Mouse (Mus musculus) cerebellum, adult (tissue): ENCODE data around the gene Foxo1.

Experiments
- ATAC-seq: cut with Nextera tagmentation; 2 replicates; pipeline ENCODE4 v1.9.2; 2017; ENCODE audit warnings: mild to moderate bottlenecking, moderate library complexity, mixed read lengths; ENCODE audit not compliant: insufficient number of reproducible peaks, low FRiP score, low TSS enrichment

Foxo1 gene

GRCm38 (mm10) chr3:52267652-52268486 lies at the start of gene Foxo1:
TSS of gene Foxo1 (plus strand) at chr3:52268336.
- ATAC-seq, result peak; percentile 89

DNA sequence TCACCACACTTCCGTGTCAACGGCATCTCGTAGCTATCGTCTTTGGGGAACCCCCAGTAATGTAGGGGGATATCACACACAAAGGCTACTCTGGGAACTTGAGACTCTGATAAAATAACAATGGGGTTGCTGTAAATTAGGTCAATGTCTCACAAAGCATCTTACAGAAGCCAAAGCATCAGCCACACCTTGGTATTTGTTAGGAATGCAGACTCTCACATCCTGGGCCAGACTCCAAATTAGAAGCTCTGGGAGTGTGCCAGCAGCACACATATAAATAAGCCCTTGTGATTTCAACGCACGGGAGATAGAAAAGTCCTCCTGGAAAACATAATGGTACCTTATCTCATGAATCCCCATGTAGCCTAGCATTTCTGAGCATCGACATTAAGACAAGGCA lies 49.3 kb upstream of the Foxo1 start:
- ATAC-seq, result no peak

- ATAC-seq, result no peak
These were observed 47.1 kb upstream of the Foxo1 start for GRCm38 (mm10) chr3:52221082-52221481.

GRCm38 (mm10) chr3:52221931-52222330 lies 46.2 kb upstream of the Foxo1 start:
- no peak for ATAC-seq

- no peak for ATAC-seq
These were observed 31.6 kb upstream of the Foxo1 start for GRCm38 (mm10) chr3:52236488-52236887.

DNA sequence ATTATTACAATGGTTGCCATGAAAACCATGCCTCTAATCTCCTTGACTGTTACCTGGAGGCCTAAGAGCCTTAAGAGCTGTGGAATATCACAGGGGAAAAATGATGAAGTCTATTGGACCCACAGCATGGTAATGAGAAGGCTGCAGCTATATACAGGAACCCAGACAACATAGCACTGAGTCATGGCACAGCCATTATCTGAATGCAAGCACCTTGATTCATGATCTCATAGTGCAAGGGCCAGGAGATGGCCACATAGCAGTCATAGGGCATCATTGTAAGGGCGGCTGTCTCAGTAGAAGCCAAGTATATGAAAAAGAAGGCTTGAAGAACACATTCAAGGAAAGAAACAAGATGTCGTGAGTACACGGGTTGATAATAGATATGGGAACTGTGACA lies 31.0 kb upstream of the Foxo1 start:
- ATAC-seq, result no peak

DNA sequence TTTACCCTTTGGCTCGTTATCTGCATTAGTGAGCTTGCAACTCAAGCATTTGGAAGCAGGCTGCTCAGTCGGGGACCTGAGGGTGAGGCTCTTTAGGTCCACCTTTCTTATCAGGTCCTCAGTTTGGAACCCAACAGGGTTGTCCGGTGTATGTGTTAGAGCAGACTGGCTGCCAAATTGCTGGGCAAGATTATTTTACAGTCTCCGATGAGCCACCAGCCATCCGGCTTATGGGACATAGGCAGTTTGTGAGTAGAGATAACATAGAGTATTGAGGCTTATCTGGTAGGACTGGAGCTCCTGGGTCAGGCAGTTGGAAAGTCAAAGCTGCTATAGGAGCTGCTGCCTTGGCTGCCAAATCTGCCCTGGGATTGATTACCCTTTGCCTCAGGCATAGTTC lies 27.1 kb upstream of the Foxo1 start:
- ATAC-seq, result no peak

GRCm38 (mm10) chr3:52242457-52243105 lies 25.6 kb upstream of the Foxo1 start:
- ATAC-seq, result peak; percentile 81

DNA sequence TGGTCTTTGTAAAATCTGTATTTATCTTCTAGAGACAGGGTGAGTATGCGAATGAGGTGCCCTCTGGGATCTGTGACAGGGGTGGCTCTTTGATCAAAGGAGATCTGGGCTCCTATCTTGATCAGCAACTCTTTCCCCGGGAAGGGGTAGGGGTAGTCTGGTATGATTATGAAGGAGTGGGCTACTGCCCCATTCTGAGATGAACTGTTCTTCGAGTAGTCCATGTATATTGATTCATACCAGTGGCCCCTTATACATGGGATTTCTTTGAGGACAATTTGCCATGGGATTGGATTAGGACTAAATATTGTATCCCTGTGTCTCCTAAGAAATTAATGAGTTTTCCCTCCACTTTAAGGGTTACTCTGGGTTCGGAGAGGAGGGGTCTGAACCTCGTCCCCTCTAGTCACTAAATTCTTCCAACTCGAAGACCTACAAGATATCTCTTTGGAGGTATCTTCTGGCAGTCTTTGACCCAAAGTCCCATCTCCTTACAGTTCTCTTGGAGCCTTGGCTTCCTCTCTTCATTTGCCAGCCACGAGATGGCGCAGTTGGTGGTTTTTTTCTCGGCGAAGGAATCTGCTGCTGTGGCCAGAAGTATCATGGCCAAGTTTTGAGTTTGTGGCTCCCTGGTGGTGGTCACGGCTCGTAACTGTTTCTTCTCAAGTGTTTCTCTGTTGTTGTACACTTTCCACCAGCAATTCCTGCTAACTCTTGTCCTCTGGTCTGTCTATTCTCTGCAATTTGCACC lies 24.7 kb upstream of the Foxo1 start:
- no peak for ATAC-seq

DNA sequence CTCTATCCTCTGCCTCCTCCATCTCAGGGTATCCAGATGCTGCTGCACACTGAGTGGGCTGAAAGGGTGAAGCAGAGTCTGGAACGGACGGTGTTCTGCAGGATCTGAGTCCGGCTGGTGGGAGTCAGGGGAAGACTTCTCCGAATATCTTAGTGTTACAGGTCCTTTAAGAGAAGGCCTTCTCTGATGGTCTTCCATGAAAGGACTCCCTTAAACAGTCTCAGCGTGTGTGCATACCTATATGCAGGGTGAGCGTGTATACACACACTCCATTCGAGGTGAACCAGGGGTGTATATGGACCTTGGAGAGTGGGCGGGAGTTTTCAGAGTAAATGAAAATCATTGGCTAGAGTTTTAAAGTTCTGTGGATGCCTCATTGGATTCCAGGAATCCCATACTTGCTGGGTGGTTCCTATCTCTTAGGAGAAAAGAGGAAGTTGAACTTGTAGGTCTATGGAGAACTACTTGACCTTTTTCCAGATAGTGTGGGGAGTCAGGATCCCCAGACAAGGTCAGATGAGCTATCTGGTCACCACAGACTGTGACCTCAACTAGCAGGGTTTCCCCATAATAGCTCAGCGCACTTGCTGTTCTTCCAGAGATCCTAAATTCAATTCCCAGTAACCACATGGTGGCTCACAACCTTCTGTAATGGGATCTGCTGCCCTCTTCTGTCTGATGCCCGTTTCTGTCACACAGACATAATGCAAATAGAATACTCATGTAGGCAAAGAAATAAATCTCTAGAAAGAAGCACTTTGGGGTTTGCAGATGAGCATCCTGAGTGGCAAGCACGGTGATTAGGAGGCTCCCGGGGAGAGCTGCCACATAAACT lies 21.9 kb upstream of the Foxo1 start:
- no peak for ATAC-seq

DNA sequence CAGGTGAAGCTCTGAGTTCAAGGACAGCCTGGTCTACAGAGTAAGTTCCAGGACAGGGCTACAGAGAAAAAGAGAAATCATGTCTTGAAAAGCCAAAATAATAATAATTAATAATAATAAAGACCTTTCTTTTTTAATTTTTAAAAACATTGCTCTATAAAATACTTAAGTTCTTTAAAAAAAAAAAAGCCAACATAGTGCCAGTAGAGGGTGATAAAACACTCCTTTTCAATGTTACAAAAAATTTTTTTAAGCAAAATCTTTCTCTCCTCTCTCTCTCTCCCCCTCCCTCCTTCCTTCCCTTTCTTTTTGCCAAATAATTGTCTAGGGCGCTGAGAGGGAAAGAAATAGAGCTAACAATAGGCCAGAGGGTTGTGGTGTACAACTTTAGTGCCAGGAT lies 17.0 kb upstream of the Foxo1 start:
- no peak for ATAC-seq

DNA sequence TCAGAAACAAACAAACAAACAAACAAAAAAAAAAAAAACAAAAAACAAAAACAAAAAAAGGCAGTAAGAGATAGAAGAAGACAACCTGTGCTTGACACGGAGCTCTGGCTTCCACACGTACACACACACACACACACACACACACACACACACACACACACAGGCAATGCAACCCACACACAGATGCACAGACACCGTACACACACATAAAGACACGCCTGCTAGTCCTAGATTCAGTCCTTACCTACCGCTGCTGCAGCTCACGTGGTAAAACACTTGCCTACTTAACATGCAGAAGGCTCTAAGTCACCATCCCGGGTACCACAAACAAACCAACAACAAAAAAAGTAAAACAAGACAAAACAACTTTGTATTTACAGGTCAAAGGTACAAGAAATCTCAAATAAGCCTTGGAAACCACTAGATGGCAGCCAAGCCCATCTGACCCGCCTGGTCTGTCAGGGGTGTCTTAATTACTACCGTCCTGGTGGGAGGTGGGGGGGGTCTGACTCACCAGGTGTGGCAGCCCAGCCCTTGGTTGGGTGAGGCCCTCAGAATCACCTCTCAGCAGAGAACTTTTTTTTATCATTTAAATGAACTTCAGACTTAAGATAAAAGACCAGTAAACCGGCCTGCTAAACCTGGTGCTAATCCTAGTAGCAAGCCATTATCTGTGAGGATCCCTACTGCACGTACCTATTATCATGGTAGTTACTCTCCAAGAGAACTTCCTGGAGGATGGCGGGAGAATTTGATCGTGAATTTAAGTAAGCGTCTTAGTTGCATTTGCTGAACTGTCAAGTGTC lies 14.3 kb upstream of the Foxo1 start:
- no peak for ATAC-seq

GRCm38 (mm10) chr3:52254496-52254895 lies 13.6 kb upstream of the Foxo1 start:
- ATAC-seq, result no peak

GRCm38 (mm10) chr3:52257782-52258441 lies 10.2 kb upstream of the Foxo1 start:
- ATAC-seq, result no peak

GRCm38 (mm10) chr3:52258532-52258931 lies 9.6 kb upstream of the Foxo1 start:
- ATAC-seq, result no peak

GRCm38 (mm10) chr3:52262431-52263161 lies 5.5 kb upstream of the Foxo1 start:
- ATAC-seq, result no peak

DNA sequence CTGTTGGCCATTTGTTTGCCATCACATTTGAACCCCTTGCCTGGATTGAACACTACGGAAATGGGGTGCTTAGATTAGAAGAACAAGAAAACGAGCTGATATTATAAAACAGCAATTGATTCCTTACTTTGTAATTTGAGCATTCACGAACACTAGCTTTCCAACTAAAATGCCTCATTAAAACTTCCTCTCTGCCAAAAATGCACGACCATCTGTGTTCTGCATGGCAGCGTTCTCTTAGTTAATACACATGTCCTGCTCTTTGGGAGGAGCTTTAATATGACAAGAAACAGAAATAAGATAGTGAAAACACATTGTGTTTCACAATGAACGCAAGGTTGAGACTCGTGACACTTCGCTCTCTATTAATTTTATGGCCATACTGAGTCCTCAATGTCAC lies 3.8 kb upstream of the Foxo1 start:
- no peak for ATAC-seq

GRCm38 (mm10) chr3:52266606-52267160 lies 1.5 kb upstream of the Foxo1 start:
- no peak for ATAC-seq
